Mouse (Mus musculus): ENCODE measurements at regions not wholly inside any gene's neighbourhood (a gene's known extent, or its start where the extent isn't known, plus 50 kb on each side); places are given as distances from the start of the nearest gene placed in this dataset.

GRCm38 (mm10) chr10:99413455-99413854 is 150.4 kb downstream of the Dusp6 start:
- Histone ChIP-seq H3K4me1 (ENCODE audit: insufficient read depth) (no peaks in the 10 kb centered on the region; the same call in 1 of the 2 replicates), H3K9ac (no peak overlapping the region), H3K27me3 (ENCODE audit: insufficient read depth, low read length) (no peaks in the 10 kb centered on the region), H3K4me3 (ENCODE audit: low read depth, low read length) (no peak overlapping the region), H3K9me3 (ENCODE audit: low read depth, low read length) (no peaks in the 10 kb centered on the region), H3K36me3 (ENCODE audit: insufficient read depth) (no peaks in the 10 kb centered on the region), H3K27ac (ENCODE audit: low read depth) (no peak overlapping the region), H3K4me2 (no peak overlapping the region)
- TF ChIP-seq CTCF (IDR thresholded peaks at IDR 0.05; ENCODE audit: low read depth): no peak
- 81% methylated on average over 3 of the region's 3 CpGs for WGBS
- ATAC-seq (ENCODE audit: insufficient read depth) (no peak), DNase-seq (no peak)

- Histone ChIP-seq H3K27ac (ENCODE audit: low read depth) (no peak overlapping the region), H3K36me3 (ENCODE audit: insufficient read depth) (no peaks in the 10 kb centered on the region), H3K27me3 (ENCODE audit: insufficient read depth, low read length) (no peaks in the 10 kb centered on the region), H3K4me1 (ENCODE audit: insufficient read depth) (no peaks in the 10 kb centered on the region), H3K9ac (no peak overlapping the region), H3K4me3 (ENCODE audit: low read depth, low read length) (no peak overlapping the region), H3K4me2 (no peak overlapping the region), H3K9me3 (ENCODE audit: low read depth, low read length) (no peaks in the 10 kb centered on the region)
- ATAC-seq (ENCODE audit: insufficient read depth) (no peak), DNase-seq (no peak)
- 60% methylated on average over 8 of the region's 8 CpGs for whole genome bisulfite sequencing
- TF ChIP-seq CTCF (IDR thresholded peaks at IDR 0.05; ENCODE audit: low read depth): no peak
Measured at GRCm38 (mm10) chr10:99416271-99416670, 153.2 kb downstream of the Dusp6 start.

- H3K9me3 ChIP-seq (ENCODE audit: low read depth, low read length): no peaks in the 10 kb centered on the region
- 32% methylated on average over 3 of the region's 3 CpGs for WGBS
- H3K27me3 ChIP-seq (ENCODE audit: insufficient read depth, low read length): no peaks in the 10 kb centered on the region
- H3K4me3 ChIP-seq (ENCODE audit: low read depth, low read length): no peak overlapping the region
- H3K4me2 ChIP-seq: no peak overlapping the region
- peak; percentile 21 for DNase-seq
- no peaks in the 10 kb centered on the region for H3K4me1 ChIP-seq (ENCODE audit: insufficient read depth)
- H3K27ac ChIP-seq (ENCODE audit: low read depth): no peak overlapping the region
- H3K9ac ChIP-seq: no peak overlapping the region
- ATAC-seq (ENCODE audit: insufficient read depth): no peak
- no peak for TF ChIP-seq CTCF (IDR thresholded peaks at IDR 0.05; ENCODE audit: low read depth)
- no peaks in the 10 kb centered on the region for H3K36me3 ChIP-seq (ENCODE audit: insufficient read depth)
Measured at GRCm38 (mm10) chr10:99416896-99417479, 154.0 kb downstream of the Dusp6 start.

GRCm38 (mm10) chr10:99417591-99417990 is 154.6 kb downstream of the Dusp6 start:
- H3K4me3 ChIP-seq (ENCODE audit: low read depth, low read length): no peak overlapping the region
- no peaks in the 10 kb centered on the region for H3K4me1 ChIP-seq (ENCODE audit: insufficient read depth)
- no peaks in the 10 kb centered on the region for H3K27me3 ChIP-seq (ENCODE audit: insufficient read depth, low read length)
- no peak overlapping the region for H3K4me2 ChIP-seq
- DNase-seq (no peak), ATAC-seq (ENCODE audit: insufficient read depth) (no peak)
- H3K36me3 ChIP-seq (ENCODE audit: insufficient read depth): no peaks in the 10 kb centered on the region
- no peak for TF ChIP-seq CTCF (IDR thresholded peaks at IDR 0.05; ENCODE audit: low read depth)
- no peaks in the 10 kb centered on the region for H3K9me3 ChIP-seq (ENCODE audit: low read depth, low read length)
- 53% methylated on average over 7 of the region's 7 CpGs for WGBS
- no peak overlapping the region for H3K27ac ChIP-seq (ENCODE audit: low read depth)
- no peak overlapping the region for H3K9ac ChIP-seq

GRCm38 (mm10) chr10:99418497-99418896 is 155.5 kb downstream of the Dusp6 start:
- Histone ChIP-seq H3K9ac (no peak overlapping the region), H3K9me3 (ENCODE audit: low read depth, low read length) (no peaks in the 10 kb centered on the region), H3K4me3 (ENCODE audit: low read depth, low read length) (no peak overlapping the region), H3K27me3 (ENCODE audit: insufficient read depth, low read length) (no peaks in the 10 kb centered on the region), H3K4me2 (no peak overlapping the region), H3K36me3 (ENCODE audit: insufficient read depth) (no peaks in the 10 kb centered on the region), H3K4me1 (ENCODE audit: insufficient read depth) (no peaks in the 10 kb centered on the region), H3K27ac (ENCODE audit: low read depth) (no peak overlapping the region)
- no peak for TF ChIP-seq CTCF (IDR thresholded peaks at IDR 0.05; ENCODE audit: low read depth)
- ATAC-seq (ENCODE audit: insufficient read depth): no peak
- DNase-seq: no peak

GRCm38 (mm10) chr10:99419532-99419931 is 156.5 kb downstream of the Dusp6 start:
- 77% methylated on average over 7 of the region's 7 CpGs for WGBS
- Histone ChIP-seq H3K27me3 (ENCODE audit: insufficient read depth, low read length) (no peaks in the 10 kb centered on the region), H3K9me3 (ENCODE audit: low read depth, low read length) (no peaks in the 10 kb centered on the region), H3K9ac (no peak overlapping the region), H3K4me1 (ENCODE audit: insufficient read depth) (no peaks in the 10 kb centered on the region), H3K27ac (ENCODE audit: low read depth) (no peak overlapping the region), H3K36me3 (ENCODE audit: insufficient read depth) (no peaks in the 10 kb centered on the region), H3K4me2 (no peak overlapping the region), H3K4me3 (ENCODE audit: low read depth, low read length) (no peak overlapping the region)
- no peak for DNase-seq
- no peak for TF ChIP-seq CTCF (IDR thresholded peaks at IDR 0.05; ENCODE audit: low read depth)
- no peak for ATAC-seq (ENCODE audit: insufficient read depth)

GRCm38 (mm10) chr10:99423406-99423805 is 160.4 kb downstream of the Dusp6 start:
- Histone ChIP-seq H3K4me3 (ENCODE audit: low read depth, low read length) (no peak overlapping the region), H3K4me1 (ENCODE audit: insufficient read depth) (no peaks in the 10 kb centered on the region), H3K9ac (no peak overlapping the region), H3K4me2 (no peak overlapping the region), H3K27ac (ENCODE audit: low read depth) (no peak overlapping the region), H3K27me3 (ENCODE audit: insufficient read depth, low read length) (no peaks in the 10 kb centered on the region), H3K9me3 (ENCODE audit: low read depth, low read length) (no peaks in the 10 kb centered on the region), H3K36me3 (ENCODE audit: insufficient read depth) (no peaks in the 10 kb centered on the region)
- ATAC-seq (ENCODE audit: insufficient read depth) (no peak), DNase-seq (peak; percentile 51)
- no peak for TF ChIP-seq CTCF (IDR thresholded peaks at IDR 0.05; ENCODE audit: low read depth)
- WGBS: 84% methylated on average over 5 of the region's 5 CpGs

GRCm38 (mm10) chr10:99425265-99425664 is 162.2 kb downstream of the Dusp6 start:
- Histone ChIP-seq H3K27me3 (ENCODE audit: insufficient read depth, low read length) (no peaks in the 10 kb centered on the region), H3K27ac (ENCODE audit: low read depth) (no peak overlapping the region), H3K4me3 (ENCODE audit: low read depth, low read length) (no peak overlapping the region), H3K36me3 (ENCODE audit: insufficient read depth) (no peaks in the 10 kb centered on the region), H3K9ac (no peak overlapping the region), H3K9me3 (ENCODE audit: low read depth, low read length) (no peaks in the 10 kb centered on the region), H3K4me1 (ENCODE audit: insufficient read depth) (no peaks in the 10 kb centered on the region), H3K4me2 (no peak overlapping the region)
- no peak for TF ChIP-seq CTCF (IDR thresholded peaks at IDR 0.05; ENCODE audit: low read depth)
- DNase-seq (no peak), ATAC-seq (ENCODE audit: insufficient read depth) (no peak)
- 81% methylated on average over 4 of the region's 4 CpGs for WGBS

Data from lung, embryonic 14.5 days (tissue).